Mouse (Mus musculus) hindbrain, embryonic 14.5 days (tissue): ENCODE data around the gene Slc19a1. TPM values are rescaled to one million over a fixed set of nuclear protein-coding genes. Genes with fewer than 3 reads are reported as not detected.

Experiments
- ATAC-seq: fragments of 200-750 bp; cut with Nextera tagmentation; 2 replicates; pipeline ENCODE4 v1.8.0; 2017; ENCODE audit warnings: moderate number of reproducible peaks, mild to moderate bottlenecking, moderate TSS enrichment, moderate library complexity; ENCODE audit not compliant: low FRiP score
- DNase-seq: peaks from one replicate; pipeline ENCODE4 v3.0.0-alpha.2; 2015; ENCODE audit warnings: low spot score
- H3K27ac ChIP-seq: fragments of 300-500 bp; sonication (generic); 2 replicates; pipeline ENCODE4 v1.5.1; 2014; ENCODE audit warnings: mild to moderate bottlenecking, moderate library complexity
- H3K27me3 ChIP-seq: fragments of 300-500 bp; sonication (generic); 2 replicates; pipeline ENCODE4 v1.6.1; 2014; ENCODE audit warnings: mild to moderate bottlenecking, low read length, mixed read lengths; ENCODE audit not compliant: control insufficient read depth, insufficient read depth
- H3K36me3 ChIP-seq: fragments of 300-500 bp; sonication (generic); replicated peaks from 2 replicates; pipeline ENCODE4 v1.6.1; 2014; ENCODE audit not compliant: control insufficient read depth, insufficient read depth
- H3K4me1 ChIP-seq: fragments of 300-500 bp; sonication (generic); replicated peaks from 2 replicates; pipeline ENCODE4 v1.6.1; 2014; ENCODE audit warnings: antibody characterized with exemption, low read length, mixed read lengths; ENCODE audit not compliant: control insufficient read depth, insufficient read depth
- H3K4me2 ChIP-seq: fragments of 300-500 bp; sonication (generic); replicated peaks from 2 replicates; pipeline ENCODE4 v1.6.1; 2014; ENCODE audit warnings: mild to moderate bottlenecking, moderate library complexity
- H3K4me3 ChIP-seq: fragments of 300-500 bp; sonication (generic); replicated peaks from 2 replicates; pipeline ENCODE4 v1.5.1; 2014; ENCODE audit warnings: mild to moderate bottlenecking, low read length
- H3K9ac ChIP-seq: fragments of 300-500 bp; sonication (generic); 2 replicates; pipeline ENCODE4 v1.6.1; 2014
- H3K9me3 ChIP-seq: fragments of 300-500 bp; sonication (generic); 2 replicates; pipeline ENCODE4 v1.6.1; 2016; ENCODE audit warnings: low read length; ENCODE audit not compliant: control insufficient read depth
- WGBS: fragments of 180-500 bp; shearing (Covaris S2); extraction: QIAGEN DNeasy Blood & Tissue Kit; methylation state at CpG from one replicate; pipeline ENCODE4 v1.1.7; 2014; 5-methylcytosine and 5-hydroxymethylcytosine counted together
- polyA plus RNA-seq: library from polyadenylated mRNA; unstranded; fragments of >200 nt; fragmentation: Nextera tagmentation; extraction: Ambion mirVana; gene quantifications from 2 replicates; pipeline ENCODE4 v1.2.1, GENCODE M21; 2014

Slc19a1 gene
- polyA plus RNA-seq, 1 experiment from 2014 or later: 42.1 TPM

GRCm38 (mm10) chr10:77029761-77030160 lies 2.3 kb upstream of the Slc19a1 start:
- Histone ChIP-seq H3K4me1 (peaks cover 17% of the 10 kb centered on the region), H3K9me3 (no peaks in the 10 kb centered on the region), H3K36me3 (no peaks in the 10 kb centered on the region), H3K27me3 (no peaks in the 10 kb centered on the region), H3K27ac (no peak overlapping the region), H3K4me3 (no peak overlapping the region), H3K9ac (no peak overlapping the region), H3K4me2 (no peak overlapping the region)
- ATAC-seq: no peak
- no peak for DNase-seq
- WGBS: 95% methylated on average over 4 of the region's 4 CpGs

- WGBS: 85% methylated on average over 5 of the region's 5 CpGs
These were observed 1.4 kb upstream of the Slc19a1 start for GRCm38 (mm10) chr10:77030666-77031065.

GRCm38 (mm10) chr10:77032591-77033322 lies 716 bp downstream of the Slc19a1 start:
- under 1% methylated on average over 49 of the region's 49 CpGs for WGBS
- H3K27ac ChIP-seq: peak overlapping the region; percentile 72
- H3K9me3 ChIP-seq: no peaks in the 10 kb centered on the region
- H3K27me3 ChIP-seq: no peaks in the 10 kb centered on the region
- H3K36me3 ChIP-seq: no peaks in the 10 kb centered on the region
- peaks cover 25% of the 10 kb centered on the region for H3K4me1 ChIP-seq
- peak overlapping the region; percentile 93 for H3K4me2 ChIP-seq
- peak overlapping the region; percentile 67 for H3K4me3 ChIP-seq
- ATAC-seq: peak; percentile 96
- H3K9ac ChIP-seq: peak overlapping the region; percentile 85
- peak; percentile 97 for DNase-seq

More at GRCm38 (mm10) chr10:77030666-77031065, 1.4 kb upstream of the Slc19a1 start:
- H3K9me3 ChIP-seq: no peaks in the 10 kb centered on the region
- no peaks in the 10 kb centered on the region for H3K36me3 ChIP-seq
- ATAC-seq (no peak), DNase-seq (no peak)
- H3K4me2 ChIP-seq: no peak overlapping the region
- no peak overlapping the region for H3K4me3 ChIP-seq
- peaks cover 25% of the 10 kb centered on the region for H3K4me1 ChIP-seq
- H3K27ac ChIP-seq: no peak overlapping the region
- no peaks in the 10 kb centered on the region for H3K27me3 ChIP-seq
- H3K9ac ChIP-seq: no peak overlapping the region

GRCm38 (mm10) chr10:77033323-77034025 lies 1.4 kb downstream of the Slc19a1 start:
- peak; percentile 75 for ATAC-seq
- peak overlapping the region; percentile 67 for H3K4me3 ChIP-seq
- H3K36me3 ChIP-seq: peaks cover 2% of the 10 kb centered on the region; the same call in 1 of the 2 replicates
- peak overlapping the region; percentile 72 for H3K27ac ChIP-seq
- H3K9me3 ChIP-seq: no peaks in the 10 kb centered on the region
- peak; percentile 50 for DNase-seq
- no peaks in the 10 kb centered on the region for H3K27me3 ChIP-seq
- peaks cover 25% of the 10 kb centered on the region for H3K4me1 ChIP-seq
- peak overlapping the region; percentile 85 for H3K9ac ChIP-seq
- peak overlapping the region; percentile 93 for H3K4me2 ChIP-seq
- whole genome bisulfite sequencing: under 1% methylated on average over 30 of the region's 30 CpGs

GRCm38 (mm10) chr10:77035487-77035886 lies 3.4 kb downstream of the Slc19a1 start:
- 88% methylated on average over 6 of the region's 6 CpGs for WGBS
- Histone ChIP-seq H3K9me3 (no peaks in the 10 kb centered on the region), H3K9ac (peak overlapping the region; percentile 85), H3K4me1 (peaks cover 25% of the 10 kb centered on the region), H3K4me3 (no peak overlapping the region), H3K4me2 (no peak overlapping the region), H3K27ac (no peak overlapping the region), H3K36me3 (peaks cover 22% of the 10 kb centered on the region), H3K27me3 (no peaks in the 10 kb centered on the region)
- DNase-seq (no peak), ATAC-seq (no peak)

- no peak overlapping the region for H3K27ac ChIP-seq
- no peaks in the 10 kb centered on the region for H3K27me3 ChIP-seq
- H3K4me3 ChIP-seq: no peak overlapping the region
- peaks cover 19% of the 10 kb centered on the region for H3K4me1 ChIP-seq
- H3K9me3 ChIP-seq: no peaks in the 10 kb centered on the region
- 90% methylated on average over 8 of the region's 8 CpGs for WGBS
- H3K36me3 ChIP-seq: peaks cover 51% of the 10 kb centered on the region
- no peak overlapping the region for H3K9ac ChIP-seq
- DNase-seq: no peak
- no peak overlapping the region for H3K4me2 ChIP-seq
- ATAC-seq: no peak
These were observed 6.6 kb downstream of the Slc19a1 start for GRCm38 (mm10) chr10:77038579-77039174.

- ATAC-seq: no peak
- H3K27me3 ChIP-seq: no peaks in the 10 kb centered on the region
- WGBS: 75% methylated on average over 4 of the region's 4 CpGs
- no peak overlapping the region for H3K4me3 ChIP-seq
- no peaks in the 10 kb centered on the region for H3K4me1 ChIP-seq
- H3K9ac ChIP-seq: no peak overlapping the region
- H3K36me3 ChIP-seq: peaks cover 75% of the 10 kb centered on the region
- no peaks in the 10 kb centered on the region for H3K9me3 ChIP-seq
- no peak overlapping the region for H3K4me2 ChIP-seq
- no peak for DNase-seq
- no peak overlapping the region for H3K27ac ChIP-seq
These were observed 16.2 kb downstream of the Slc19a1 start for GRCm38 (mm10) chr10:77048196-77048595.

- H3K4me1 ChIP-seq: no peaks in the 10 kb centered on the region
- no peaks in the 10 kb centered on the region for H3K9me3 ChIP-seq
- no peak for ATAC-seq
- no peaks in the 10 kb centered on the region for H3K27me3 ChIP-seq
- no peak overlapping the region for H3K9ac ChIP-seq
- WGBS: 95% methylated on average over 3 of the region's 3 CpGs
- no peak overlapping the region for H3K27ac ChIP-seq
- H3K36me3 ChIP-seq: peaks cover 71% of the 10 kb centered on the region
- no peak overlapping the region for H3K4me2 ChIP-seq
- no peak overlapping the region for H3K4me3 ChIP-seq
- DNase-seq: no peak
These were observed 16.6 kb downstream of the Slc19a1 start for GRCm38 (mm10) chr10:77048606-77049005.

- H3K4me3 ChIP-seq: no peak overlapping the region
- no peak overlapping the region for H3K4me2 ChIP-seq
- no peak for DNase-seq
- no peak overlapping the region for H3K9ac ChIP-seq
- no peaks in the 10 kb centered on the region for H3K27me3 ChIP-seq
- H3K36me3 ChIP-seq: peaks cover 3% of the 10 kb centered on the region; the same call in 1 of the 2 replicates
- no peaks in the 10 kb centered on the region for H3K9me3 ChIP-seq
- H3K4me1 ChIP-seq: peaks cover 3% of the 10 kb centered on the region; the same call in 1 of the 2 replicates
- no peak overlapping the region for H3K27ac ChIP-seq
- 82% methylated on average over 10 of the region's 10 CpGs for WGBS
- ATAC-seq: no peak
These were observed 24.7 kb downstream of the Slc19a1 start for GRCm38 (mm10) chr10:77056768-77057167.
